Mouse (Mus musculus): ENCODE measurements around the gene Lnpep. TPM values are rescaled to one million over a fixed set of nuclear protein-coding genes. Genes with fewer than 3 reads are reported as not detected.

Gene Lnpep
- polyA plus RNA-seq, 1 experiment from 2014 or later: 3.2 TPM

DNA sequence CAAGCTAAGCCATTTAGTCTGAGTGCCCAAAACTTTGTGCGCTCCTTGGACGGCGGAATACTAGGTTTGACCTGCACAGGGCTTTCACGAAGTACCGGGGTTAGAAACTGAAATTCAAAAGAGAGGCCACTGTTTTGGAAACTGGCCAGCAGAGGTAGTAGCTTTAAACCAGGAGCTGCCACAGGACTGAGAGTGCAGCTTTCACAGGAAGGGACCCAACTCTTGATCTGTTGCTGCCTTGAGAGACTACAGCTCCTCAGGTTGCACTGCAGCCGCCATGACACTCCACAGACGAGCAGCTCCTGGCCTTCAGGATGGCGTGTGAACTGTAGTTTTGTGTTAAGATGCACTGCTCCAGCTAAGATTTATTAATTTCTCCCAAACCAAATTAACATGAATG, 132.7 kb downstream of the Lnpep start:
- no peak overlapping the region for H3K4me3 ChIP-seq (ENCODE audit: low read depth, low read length)
- no peak overlapping the region for H3K9ac ChIP-seq (ENCODE audit: low read depth, low read length)
- H3K4me1 ChIP-seq (ENCODE audit: control insufficient read depth, low read depth, low read length): no peaks in the 10 kb centered on the region
- no peak for ATAC-seq (ENCODE audit: low read depth)
- H3K9me3 ChIP-seq (replicated peaks; ENCODE audit: control insufficient read depth, low read length): no peaks in the 10 kb centered on the region
- no peaks in the 10 kb centered on the region for H3K36me3 ChIP-seq (ENCODE audit: control insufficient read depth, insufficient read depth)
- no peaks in the 10 kb centered on the region for H3K27me3 ChIP-seq (ENCODE audit: control insufficient read depth, insufficient read depth, low read depth, low read length)
- no peak overlapping the region for H3K27ac ChIP-seq (ENCODE audit: low read length)
- WGBS (ENCODE audit: insufficient replicate concordance): 75% methylated on average over 8 of the region's 8 CpGs
- no peak overlapping the region for H3K4me2 ChIP-seq (ENCODE audit: low read depth, low read length)

GRCm38 (mm10) chr17:17491622-17492001, 133.2 kb downstream of the Lnpep start:
- no peak for ATAC-seq (ENCODE audit: low read depth)
- WGBS (ENCODE audit: insufficient replicate concordance): 56% methylated on average over 7 of the region's 7 CpGs
- Histone ChIP-seq H3K4me1 (ENCODE audit: control insufficient read depth, low read depth, low read length) (no peaks in the 10 kb centered on the region), H3K36me3 (ENCODE audit: control insufficient read depth, insufficient read depth) (no peaks in the 10 kb centered on the region), H3K27me3 (ENCODE audit: control insufficient read depth, insufficient read depth, low read depth, low read length) (no peaks in the 10 kb centered on the region), H3K4me3 (ENCODE audit: low read depth, low read length) (no peak overlapping the region), H3K9ac (ENCODE audit: low read depth, low read length) (no peak overlapping the region), H3K27ac (ENCODE audit: low read length) (no peak overlapping the region), H3K9me3 (replicated peaks; ENCODE audit: control insufficient read depth, low read length) (no peaks in the 10 kb centered on the region), H3K4me2 (ENCODE audit: low read depth, low read length) (no peak overlapping the region)

- no peak overlapping the region for H3K4me2 ChIP-seq (ENCODE audit: low read depth, low read length)
- no peaks in the 10 kb centered on the region for H3K36me3 ChIP-seq (ENCODE audit: control insufficient read depth, insufficient read depth)
- 46% methylated on average over 13 of the region's 15 CpGs for WGBS (ENCODE audit: insufficient replicate concordance)
- no peak overlapping the region for H3K27ac ChIP-seq (ENCODE audit: low read length)
- H3K27me3 ChIP-seq (ENCODE audit: control insufficient read depth, insufficient read depth, low read depth, low read length): no peaks in the 10 kb centered on the region
- H3K9ac ChIP-seq (ENCODE audit: low read depth, low read length): no peak overlapping the region
- H3K9me3 ChIP-seq (replicated peaks; ENCODE audit: control insufficient read depth, low read length): no peaks in the 10 kb centered on the region
- H3K4me3 ChIP-seq (ENCODE audit: low read depth, low read length): no peak overlapping the region
- ATAC-seq (ENCODE audit: low read depth): no peak
- no peaks in the 10 kb centered on the region for H3K4me1 ChIP-seq (ENCODE audit: control insufficient read depth, low read depth, low read length)
These were observed 133.8 kb downstream of the Lnpep start for GRCm38 (mm10) chr17:17490820-17491621.

GRCm38 (mm10) chr17:17485789-17486188, 139.1 kb downstream of the Lnpep start:
- WGBS (ENCODE audit: insufficient replicate concordance): 62% methylated on average over 2 of the region's 2 CpGs
- no peak for ATAC-seq (ENCODE audit: low read depth)

More at GRCm38 (mm10) chr17:17485789-17486188, 139.1 kb downstream of the Lnpep start:
- H3K4me2 ChIP-seq (ENCODE audit: low read depth, low read length): no peak overlapping the region
- H3K36me3 ChIP-seq (ENCODE audit: control insufficient read depth, insufficient read depth): no peaks in the 10 kb centered on the region
- no peak overlapping the region for H3K9ac ChIP-seq (ENCODE audit: low read depth, low read length)
- no peaks in the 10 kb centered on the region for H3K27me3 ChIP-seq (ENCODE audit: control insufficient read depth, insufficient read depth, low read depth, low read length)
- H3K27ac ChIP-seq (ENCODE audit: low read length): no peak overlapping the region
- no peaks in the 10 kb centered on the region for H3K4me1 ChIP-seq (ENCODE audit: control insufficient read depth, low read depth, low read length)
- no peak overlapping the region for H3K4me3 ChIP-seq (ENCODE audit: low read depth, low read length)
- no peaks in the 10 kb centered on the region for H3K9me3 ChIP-seq (replicated peaks; ENCODE audit: control insufficient read depth, low read length)

Other genes starting within 250 kb of the Lnpep start
- gene Lix1, start 222.4 kb downstream of the Lnpep start, polyA plus RNA-seq (2015; fragmentation: Nextera tagmentation; extraction: Ambion mirVana): 0.30 and 0.39 TPM in 2 replicates
- gene Vmn2r90, start 78.7 kb upstream of the Lnpep start, polyA plus RNA-seq (2015; fragmentation: Nextera tagmentation; extraction: Ambion mirVana): not detected in 2 replicates
- gene Spaca6, start 202.1 kb upstream of the Lnpep start, polyA plus RNA-seq (2015; fragmentation: Nextera tagmentation; extraction: Ambion mirVana): 4.0 and 4.7 TPM in 2 replicates
- 0.05 and 0.07 TPM in 2 replicates for gene Has1, start 230.2 kb upstream of the Lnpep start, polyA plus RNA-seq (2015; fragmentation: Nextera tagmentation; extraction: Ambion mirVana)